Mouse (Mus musculus) forebrain, embryonic 14.5 days (tissue): ENCODE data around the gene Wfdc10. TPM values are rescaled to one million over a fixed set of nuclear protein-coding genes. Genes with fewer than 3 reads are reported as not detected.

Experiments used
- polyA plus RNA-seq: library from polyadenylated mRNA; unstranded; fragments of >200 nt; fragmentation: Nextera tagmentation; extraction: Ambion mirVana; gene quantifications from 2 replicates; pipeline ENCODE4 v1.2.1, GENCODE M21; 2014

Wfdc10 gene
- polyA plus RNA-seq, 1 experiment from 2014 or later, result not detected

Other genes with a start within 250 kb of the Wfdc10 start
- 3.9 and 4.2 TPM in 2 replicates for gene Sdc4, start 212.2 kb upstream of the Wfdc10 start, polyA plus RNA-seq
- gene Sys1, start 199.1 kb upstream of the Wfdc10 start, polyA plus RNA-seq, result 76.3 and 86.6 TPM in 2 replicates
- 6.2 and 8.9 TPM in 2 replicates for gene Gm20458, start 195.1 kb upstream of the Wfdc10 start, polyA plus RNA-seq
- gene Trp53tg5, start 182.3 kb upstream of the Wfdc10 start, polyA plus RNA-seq, result not detected in 2 replicates
- 3.5 and 4.9 TPM in 2 replicates for gene Dbndd2, start 169.9 kb upstream of the Wfdc10 start, polyA plus RNA-seq
- gene Pigt, start 158.5 kb upstream of the Wfdc10 start, polyA plus RNA-seq, result 66.8 and 72.2 TPM in 2 replicates
- gene Wfdc2, start 93.6 kb upstream of the Wfdc10 start, polyA plus RNA-seq, result 5.2 and 5.8 TPM in 2 replicates
- not detected in 2 replicates for gene Spint3, start 82.6 kb upstream of the Wfdc10 start, polyA plus RNA-seq
- not detected in 2 replicates for gene Wfdc6a, start 70.6 kb upstream of the Wfdc10 start, polyA plus RNA-seq
- gene Eppin, start 62.5 kb upstream of the Wfdc10 start, polyA plus RNA-seq, result not detected in 2 replicates
- not detected in 2 replicates for gene Wfdc6b, start 42.5 kb upstream of the Wfdc10 start, polyA plus RNA-seq
- not detected in 2 replicates for gene Wfdc8, start 42.4 kb upstream of the Wfdc10 start, polyA plus RNA-seq
- gene Wfdc16, start 17.2 kb upstream of the Wfdc10 start, polyA plus RNA-seq, result not detected in 2 replicates
- gene Wfdc9, start 537 bp downstream of the Wfdc10 start, polyA plus RNA-seq, result not detected in 2 replicates
- not detected in 2 replicates for gene Wfdc11, start 18.0 kb downstream of the Wfdc10 start, polyA plus RNA-seq
- not detected in 2 replicates for gene Wfdc13, start 29.1 kb downstream of the Wfdc10 start, polyA plus RNA-seq
- gene Spint4, start 42.5 kb downstream of the Wfdc10 start, polyA plus RNA-seq, result not detected in 2 replicates
- gene Spint5, start 59.3 kb downstream of the Wfdc10 start, polyA plus RNA-seq, result not detected in 2 replicates
- gene Wfdc3, start 89.9 kb downstream of the Wfdc10 start, polyA plus RNA-seq, result 0.35 and 0.77 TPM in 2 replicates
- 62.2 and 64.9 TPM in 2 replicates for gene Dnttip1, start 89.9 kb downstream of the Wfdc10 start, polyA plus RNA-seq
- gene Ube2c, start 113.9 kb downstream of the Wfdc10 start, polyA plus RNA-seq, result 162 and 198 TPM in 2 replicates
- not detected in 2 replicates for gene Tnnc2, start 123.9 kb downstream of the Wfdc10 start, polyA plus RNA-seq
- gene Snx21, start 129.8 kb downstream of the Wfdc10 start, polyA plus RNA-seq, result 20.4 and 22.8 TPM in 2 replicates
- gene Acot8, start 148.8 kb downstream of the Wfdc10 start, polyA plus RNA-seq, result 12.0 and 14.3 TPM in 2 replicates
- 13.0 and 15.0 TPM in 2 replicates for gene Zswim3, start 149.1 kb downstream of the Wfdc10 start, polyA plus RNA-seq
- gene Zswim1, start 166.6 kb downstream of the Wfdc10 start, polyA plus RNA-seq, result 19.5 and 23.5 TPM in 2 replicates
- 0.30 TPM in 1 of 2 replicates, not detected in the other for gene Spata25, start 172.5 kb downstream of the Wfdc10 start, polyA plus RNA-seq
- 79.5 and 84.4 TPM in 2 replicates for gene Ctsa, start 176.8 kb downstream of the Wfdc10 start, polyA plus RNA-seq
- 3.9 and 5.8 TPM in 2 replicates for gene Neurl2, start 177.4 kb downstream of the Wfdc10 start, polyA plus RNA-seq
- gene Pltp, start 201.7 kb downstream of the Wfdc10 start, polyA plus RNA-seq, result 58.4 and 80.3 TPM in 2 replicates
- 83.9 and 85.1 TPM in 2 replicates for gene Pcif1, start 223.3 kb downstream of the Wfdc10 start, polyA plus RNA-seq